Mouse (Mus musculus): ENCODE data around the gene Grik1. TPM values are rescaled to one million over a fixed set of nuclear protein-coding genes. Genes with fewer than 3 reads are reported as not detected.

Gene Grik1
- polyA plus RNA-seq, 1 experiment from 2014 or later, result 0.49 TPM

- Histone ChIP-seq H3K9ac (ENCODE audit: low read length) (no peak overlapping the region), H3K4me2 (ENCODE audit: low read depth, low read length) (0 out of 2 replicates have a peak overlapping the region, but pooled peaks have one; percentile 27), H3K4me1 (replicated peaks; ENCODE audit: control insufficient read depth, insufficient read depth, low read length) (no peaks in the 10 kb centered on the region), H3K27ac (ENCODE audit: low read length) (no peak overlapping the region), H3K9me3 (ENCODE audit: control insufficient read depth, low read length) (no peaks in the 10 kb centered on the region), H3K36me3 (ENCODE audit: control insufficient read depth, insufficient read depth, low read length) (no peaks in the 10 kb centered on the region), H3K4me3 (ENCODE audit: low read length) (no peak overlapping the region), H3K27me3 (ENCODE audit: control insufficient read depth, insufficient read depth, low read depth, low read length) (no peaks in the 10 kb centered on the region)
- WGBS, result 50% methylated on average over 8 of the region's 8 CpGs
- peak; percentile 34; the same call in 1 of the 2 replicates for ATAC-seq (ENCODE audit: low read depth)
These were observed 177.4 kb downstream of the Grik1 start for GRCm38 (mm10) chr16:88112551-88113138.

- Histone ChIP-seq H3K9me3 (ENCODE audit: control insufficient read depth, low read length) (no peaks in the 10 kb centered on the region), H3K9ac (ENCODE audit: low read length) (no peak overlapping the region), H3K27me3 (ENCODE audit: control insufficient read depth, insufficient read depth, low read depth, low read length) (no peaks in the 10 kb centered on the region), H3K4me3 (ENCODE audit: low read length) (no peak overlapping the region), H3K36me3 (ENCODE audit: control insufficient read depth, insufficient read depth, low read length) (no peaks in the 10 kb centered on the region), H3K27ac (ENCODE audit: low read length) (no peak overlapping the region), H3K4me2 (ENCODE audit: low read depth, low read length) (no peak overlapping the region), H3K4me1 (replicated peaks; ENCODE audit: control insufficient read depth, insufficient read depth, low read length) (no peaks in the 10 kb centered on the region)
- no peak for ATAC-seq (ENCODE audit: low read depth)
- WGBS, result 64% methylated on average over 3 of the region's 3 CpGs
These were observed 178.6 kb downstream of the Grik1 start for GRCm38 (mm10) chr16:88111459-88111858.

GRCm38 (mm10) chr16:88094206-88094789 is 195.8 kb downstream of the Grik1 start:
- WGBS, result 72% methylated on average over 5 of the region's 5 CpGs

GRCm38 (mm10) chr16:88087280-88087679 is 202.8 kb downstream of the Grik1 start:
- no peaks in the 10 kb centered on the region for H3K4me1 ChIP-seq (replicated peaks; ENCODE audit: control insufficient read depth, insufficient read depth, low read length)
- no peak overlapping the region for H3K4me2 ChIP-seq (ENCODE audit: low read depth, low read length)
- no peaks in the 10 kb centered on the region for H3K36me3 ChIP-seq (ENCODE audit: control insufficient read depth, insufficient read depth, low read length)
- H3K27ac ChIP-seq (ENCODE audit: low read length), result no peak overlapping the region
- no peak overlapping the region for H3K9ac ChIP-seq (ENCODE audit: low read length)
- H3K9me3 ChIP-seq (ENCODE audit: control insufficient read depth, low read length), result no peaks in the 10 kb centered on the region
- H3K27me3 ChIP-seq (ENCODE audit: control insufficient read depth, insufficient read depth, low read depth, low read length), result no peaks in the 10 kb centered on the region
- H3K4me3 ChIP-seq (ENCODE audit: low read length), result no peak overlapping the region
- no peak for ATAC-seq (ENCODE audit: low read depth)
- WGBS, result 54% methylated on average over 7 of the region's 7 CpGs

More at GRCm38 (mm10) chr16:88094206-88094789, 195.8 kb downstream of the Grik1 start:
- no peak overlapping the region for H3K4me3 ChIP-seq (ENCODE audit: low read length)
- no peak overlapping the region for H3K27ac ChIP-seq (ENCODE audit: low read length)
- no peaks in the 10 kb centered on the region for H3K36me3 ChIP-seq (ENCODE audit: control insufficient read depth, insufficient read depth, low read length)
- no peak for ATAC-seq (ENCODE audit: low read depth)
- no peaks in the 10 kb centered on the region for H3K4me1 ChIP-seq (replicated peaks; ENCODE audit: control insufficient read depth, insufficient read depth, low read length)
- H3K4me2 ChIP-seq (ENCODE audit: low read depth, low read length), result no peak overlapping the region
- no peaks in the 10 kb centered on the region for H3K9me3 ChIP-seq (ENCODE audit: control insufficient read depth, low read length)
- H3K27me3 ChIP-seq (ENCODE audit: control insufficient read depth, insufficient read depth, low read depth, low read length), result no peaks in the 10 kb centered on the region
- no peak overlapping the region for H3K9ac ChIP-seq (ENCODE audit: low read length)

- H3K9ac ChIP-seq (ENCODE audit: low read length), result no peak overlapping the region
- WGBS, result 57% methylated on average over 5 of the region's 5 CpGs
- no peak overlapping the region for H3K4me3 ChIP-seq (ENCODE audit: low read length)
- H3K4me1 ChIP-seq (replicated peaks; ENCODE audit: control insufficient read depth, insufficient read depth, low read length), result no peaks in the 10 kb centered on the region
- H3K36me3 ChIP-seq (ENCODE audit: control insufficient read depth, insufficient read depth, low read length), result no peaks in the 10 kb centered on the region
- no peak overlapping the region for H3K4me2 ChIP-seq (ENCODE audit: low read depth, low read length)
- no peaks in the 10 kb centered on the region for H3K9me3 ChIP-seq (ENCODE audit: control insufficient read depth, low read length)
- H3K27me3 ChIP-seq (ENCODE audit: control insufficient read depth, insufficient read depth, low read depth, low read length), result no peaks in the 10 kb centered on the region
- H3K27ac ChIP-seq (ENCODE audit: low read length), result no peak overlapping the region
- no peak for ATAC-seq (ENCODE audit: low read depth)
These were observed 215.3 kb downstream of the Grik1 start for GRCm38 (mm10) chr16:88074716-88075115.

- no peak overlapping the region for H3K9ac ChIP-seq (ENCODE audit: low read length)
- no peak for ATAC-seq (ENCODE audit: low read depth)
- 82% methylated on average over 3 of the region's 3 CpGs for WGBS
These were observed 229.1 kb downstream of the Grik1 start for GRCm38 (mm10) chr16:88060936-88061335.

GRCm38 (mm10) chr16:88048121-88048520 is 241.9 kb downstream of the Grik1 start:
- no peaks in the 10 kb centered on the region for H3K4me1 ChIP-seq (replicated peaks; ENCODE audit: control insufficient read depth, insufficient read depth, low read length)
- H3K36me3 ChIP-seq (ENCODE audit: control insufficient read depth, insufficient read depth, low read length), result no peaks in the 10 kb centered on the region
- H3K9me3 ChIP-seq (ENCODE audit: control insufficient read depth, low read length), result no peaks in the 10 kb centered on the region
- no peak overlapping the region for H3K4me3 ChIP-seq (ENCODE audit: low read length)
- 72% methylated on average over 10 of the region's 10 CpGs for WGBS
- ATAC-seq (ENCODE audit: low read depth), result no peak
- no peak overlapping the region for H3K9ac ChIP-seq (ENCODE audit: low read length)
- H3K27ac ChIP-seq (ENCODE audit: low read length), result no peak overlapping the region
- H3K4me2 ChIP-seq (ENCODE audit: low read depth, low read length), result no peak overlapping the region
- no peaks in the 10 kb centered on the region for H3K27me3 ChIP-seq (ENCODE audit: control insufficient read depth, insufficient read depth, low read depth, low read length)

More at GRCm38 (mm10) chr16:88060936-88061335, 229.1 kb downstream of the Grik1 start:
- Histone ChIP-seq H3K4me2 (ENCODE audit: low read depth, low read length) (no peak overlapping the region), H3K4me1 (replicated peaks; ENCODE audit: control insufficient read depth, insufficient read depth, low read length) (no peaks in the 10 kb centered on the region), H3K9me3 (ENCODE audit: control insufficient read depth, low read length) (no peaks in the 10 kb centered on the region), H3K27ac (ENCODE audit: low read length) (no peak overlapping the region), H3K36me3 (ENCODE audit: control insufficient read depth, insufficient read depth, low read length) (no peaks in the 10 kb centered on the region), H3K4me3 (ENCODE audit: low read length) (no peak overlapping the region), H3K27me3 (ENCODE audit: control insufficient read depth, insufficient read depth, low read depth, low read length) (no peaks in the 10 kb centered on the region)

- no peaks in the 10 kb centered on the region for H3K27me3 ChIP-seq (ENCODE audit: control insufficient read depth, insufficient read depth, low read depth, low read length)
- no peak overlapping the region for H3K9ac ChIP-seq (ENCODE audit: low read length)
- ATAC-seq (ENCODE audit: low read depth), result no peak
- no peak overlapping the region for H3K4me2 ChIP-seq (ENCODE audit: low read depth, low read length)
- no peak overlapping the region for H3K27ac ChIP-seq (ENCODE audit: low read length)
- H3K4me1 ChIP-seq (replicated peaks; ENCODE audit: control insufficient read depth, insufficient read depth, low read length), result no peaks in the 10 kb centered on the region
- no peaks in the 10 kb centered on the region for H3K36me3 ChIP-seq (ENCODE audit: control insufficient read depth, insufficient read depth, low read length)
- no peak overlapping the region for H3K4me3 ChIP-seq (ENCODE audit: low read length)
- H3K9me3 ChIP-seq (ENCODE audit: control insufficient read depth, low read length), result no peaks in the 10 kb centered on the region
- 92% methylated on average over 4 of the region's 4 CpGs for WGBS
These were observed 245.7 kb downstream of the Grik1 start for GRCm38 (mm10) chr16:88044321-88044720.

- no peak overlapping the region for H3K9ac ChIP-seq (ENCODE audit: low read length)
- no peaks in the 10 kb centered on the region for H3K9me3 ChIP-seq (ENCODE audit: control insufficient read depth, low read length)
- H3K4me3 ChIP-seq (ENCODE audit: low read length), result no peak overlapping the region
- no peak for ATAC-seq (ENCODE audit: low read depth)
- no peaks in the 10 kb centered on the region for H3K27me3 ChIP-seq (ENCODE audit: control insufficient read depth, insufficient read depth, low read depth, low read length)
- H3K27ac ChIP-seq (ENCODE audit: low read length), result no peak overlapping the region
- WGBS, result 30% methylated on average over 6 of the region's 6 CpGs
- H3K4me2 ChIP-seq (ENCODE audit: low read depth, low read length), result no peak overlapping the region
- no peaks in the 10 kb centered on the region for H3K36me3 ChIP-seq (ENCODE audit: control insufficient read depth, insufficient read depth, low read length)
- no peaks in the 10 kb centered on the region for H3K4me1 ChIP-seq (replicated peaks; ENCODE audit: control insufficient read depth, insufficient read depth, low read length)
These were observed 247.6 kb downstream of the Grik1 start for GRCm38 (mm10) chr16:88042458-88042857.
